ENCODE assay signal across 13 mouse cellular contexts in the genomic region with DNA sequence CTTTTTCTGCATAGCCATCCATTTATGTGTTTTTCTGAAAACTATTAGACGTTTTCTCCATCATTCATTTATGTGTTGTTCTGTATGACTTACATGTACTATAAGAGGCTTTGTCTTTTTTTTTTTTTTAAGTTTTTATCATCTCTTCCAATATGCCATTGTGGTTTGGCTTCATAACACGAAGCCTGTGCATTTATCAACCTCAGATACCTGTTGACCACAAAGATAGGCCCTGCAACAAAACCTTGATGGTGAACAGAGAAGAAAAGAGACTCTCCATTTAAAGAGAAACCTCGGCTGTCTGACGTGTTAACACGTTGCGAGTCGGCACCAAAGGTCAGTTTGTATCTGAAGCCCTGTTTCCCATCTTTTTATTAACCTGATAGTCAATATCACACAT. TPM values are rescaled to one million over a fixed set of nuclear protein-coding genes. Genes with fewer than 3 reads are reported as not detected.
DNase-seq lines count a peak whose midpoint lies in the region; ATAC-seq and TF ChIP-seq lines count a peak whose summit lies in the region.
"Had no signal": no experiment of that assay in that cellular context is flagged by ENCODE, and none has a peak within 500 bp of the region (broad histone marks: within the 10 kb centered on the region; RNA-seq: fewer than 3 reads in every experiment).

No protein-coding gene starts in this region.

- H3K4me1 ChIP-seq in heart, embryonic 14.5 days (ENCODE audit: control insufficient read depth in 2 of 2, insufficient read depth in 2 of 2, low read length in 2 of 2) = peaks cover 7 to 24% of the 10 kb centered on the region in 2 experiments
- peaks cover 31% of the 10 kb centered on the region for H3K4me1 ChIP-seq in heart, embryonic 12.5 days (replicated peaks)
- H3K4me1 ChIP-seq in lung, embryonic 14.5 days (ENCODE audit: insufficient read depth) = peaks cover 12% of the 10 kb centered on the region
- H3K4me1 ChIP-seq in lung, postnatal 0 days (ENCODE audit: insufficient read depth, low read depth, low read length) = no peaks in the 10 kb centered on the region
- H3K4me1 ChIP-seq in midbrain, embryonic 15.5 days = peaks cover 29% of the 10 kb centered on the region

- TF ChIP-seq EP300 in lung, postnatal 0 days (IDR thresholded peaks at IDR 0.05) = no peak

- no peak for DNase-seq in lung, embryonic 14.5 days
- DNase-seq in lung, postnatal 0 days (ENCODE audit: low spot score) = no peak
- DNase-seq in MEL-GATA-1-ER (ENCODE audit: extremely low read depth, low read depth) = peak; percentile 91
- no peak for DNase-seq in embryo, embryonic 11 days
- DNase-seq in left cerebral cortex, postnatal 14 days (ENCODE audit: low spot score in 2 of 2) = no peak
- DNase-seq: cerebellum, adult 18-20 months; kidney, adult 9 months; lung, adult 2 months; thymus, postnatal 25 days had no signal

- peak overlapping the region; percentile 15; the same call in 1 of the 2 replicates for H3K4me2 ChIP-seq in heart, embryonic 14.5 days (ENCODE audit: low read length)
- H3K4me2 ChIP-seq in heart, embryonic 12.5 days = no peak overlapping the region
- H3K4me2 ChIP-seq in lung, embryonic 14.5 days = peak overlapping the region; percentile 49
- no peak overlapping the region for H3K4me2 ChIP-seq in lung, postnatal 0 days (replicated peaks; ENCODE audit: low read depth, low read length)
- H3K4me2 ChIP-seq in midbrain, embryonic 15.5 days = peak overlapping the region; percentile 21; the same call in 1 of the 2 replicates

- 72% methylated on average over 7 of the region's 7 CpGs for WGBS in heart, embryonic 14.5 days
- WGBS in heart, embryonic 12.5 days = 61% methylated on average over 7 of the region's 7 CpGs
- 74% methylated on average over 7 of the region's 7 CpGs for WGBS in lung, embryonic 14.5 days
- WGBS in lung, postnatal 0 days = 70% methylated on average over 7 of the region's 7 CpGs
- 82% methylated on average over 7 of the region's 7 CpGs for WGBS in midbrain, embryonic 15.5 days

- H3K27me3 ChIP-seq in heart, embryonic 14.5 days (ENCODE audit: control insufficient read depth, insufficient read depth, low read length) = no peaks in the 10 kb centered on the region
- no peaks in the 10 kb centered on the region for H3K27me3 ChIP-seq in heart, embryonic 12.5 days (replicated peaks)
- H3K27me3 ChIP-seq in lung, embryonic 14.5 days (ENCODE audit: insufficient read depth, low read length) = no peaks in the 10 kb centered on the region
- no peaks in the 10 kb centered on the region for H3K27me3 ChIP-seq in lung, postnatal 0 days (replicated peaks; ENCODE audit: insufficient read depth, low read length)
- no peaks in the 10 kb centered on the region for H3K27me3 ChIP-seq in midbrain, embryonic 15.5 days (replicated peaks)

- no peak overlapping the region for H3K27ac ChIP-seq in heart, embryonic 14.5 days (replicated peaks in 1 of 2; ENCODE audit: control insufficient read depth in 1 of 2, insufficient read depth in 1 of 2, low read depth in 2 of 2, low read length in 2 of 2)
- H3K27ac ChIP-seq in heart, embryonic 12.5 days (ENCODE audit: poor library complexity, severe bottlenecking) = no peak overlapping the region
- H3K27ac ChIP-seq in lung, embryonic 14.5 days (ENCODE audit: low read depth) = no peak overlapping the region
- no peak overlapping the region for H3K27ac ChIP-seq in lung, postnatal 0 days (ENCODE audit: low read length)
- H3K27ac ChIP-seq in midbrain, embryonic 15.5 days = no peak overlapping the region
- H3K27ac ChIP-seq: heart, embryonic 10.5 days had no signal

- intact Hi-C loops in left cerebral cortex, postnatal 14 days (cut with DNase I) = loop anchor here (5.0 to 10.0 kb wide), 2 partner anchors 83 to 635 kb away; no protein-coding TSS in a partner anchor

- H3K4me3 ChIP-seq in heart, embryonic 14.5 days (ENCODE audit: control insufficient read depth in 1 of 2, insufficient read depth in 1 of 2, low read depth in 1 of 2, low read length in 2 of 2) = no peak overlapping the region
- H3K4me3 ChIP-seq in heart, embryonic 12.5 days = no peak overlapping the region
- H3K4me3 ChIP-seq in lung, embryonic 14.5 days (ENCODE audit: low read depth, low read length) = peak overlapping the region; percentile 12; the same call in 1 of the 2 replicates
- H3K4me3 ChIP-seq in lung, postnatal 0 days (ENCODE audit: low read depth, low read length) = no peak overlapping the region
- 0 out of 2 replicates have a peak overlapping the region, but pooled peaks have one; percentile 15 for H3K4me3 ChIP-seq in midbrain, embryonic 15.5 days
- H3K4me3 ChIP-seq: heart, embryonic 10.5 days had no signal

- no peaks in the 10 kb centered on the region for H3K9me3 ChIP-seq in heart, embryonic 14.5 days (ENCODE audit: control insufficient read depth, low read length)
- no peaks in the 10 kb centered on the region for H3K9me3 ChIP-seq in heart, embryonic 12.5 days (replicated peaks)
- H3K9me3 ChIP-seq in lung, embryonic 14.5 days (ENCODE audit: low read depth, low read length) = no peaks in the 10 kb centered on the region
- H3K9me3 ChIP-seq in lung, postnatal 0 days (ENCODE audit: low read length) = no peaks in the 10 kb centered on the region
- no peaks in the 10 kb centered on the region for H3K9me3 ChIP-seq in midbrain, embryonic 15.5 days
- H3K9me3 ChIP-seq: heart, embryonic 10.5 days had no signal

- TF ChIP-seq CTCF in lung, embryonic 14.5 days (IDR thresholded peaks at IDR 0.05; ENCODE audit: low read depth) = no peak
- TF ChIP-seq CTCF in lung, postnatal 0 days (IDR thresholded peaks at IDR 0.05) = no peak

- no peak overlapping the region for H3K9ac ChIP-seq in heart, embryonic 14.5 days (ENCODE audit: low read length)
- H3K9ac ChIP-seq in heart, embryonic 12.5 days = no peak overlapping the region
- no peak overlapping the region for H3K9ac ChIP-seq in lung, embryonic 14.5 days
- H3K9ac ChIP-seq in lung, postnatal 0 days (replicated peaks; ENCODE audit: low read depth) = no peak overlapping the region
- no peak overlapping the region for H3K9ac ChIP-seq in midbrain, embryonic 15.5 days

- no peak for ATAC-seq in heart, embryonic 14.5 days (ENCODE audit: insufficient number of reproducible peaks, insufficient read depth, low FRiP score, low read depth)
- no peak for ATAC-seq in heart, embryonic 12.5 days (ENCODE audit: insufficient number of reproducible peaks, low FRiP score)
- no peak for ATAC-seq in lung, embryonic 14.5 days (ENCODE audit: insufficient read depth)
- no peak for ATAC-seq in lung, postnatal 0 days
- no peak for ATAC-seq in midbrain, embryonic 15.5 days (replicated peaks)

- no peaks in the 10 kb centered on the region for H3K36me3 ChIP-seq in heart, embryonic 14.5 days (ENCODE audit: control insufficient read depth, insufficient read depth, low read length)
- H3K36me3 ChIP-seq in heart, embryonic 12.5 days = no peaks in the 10 kb centered on the region
- H3K36me3 ChIP-seq in lung, embryonic 14.5 days (ENCODE audit: insufficient read depth) = no peaks in the 10 kb centered on the region
- no peaks in the 10 kb centered on the region for H3K36me3 ChIP-seq in lung, postnatal 0 days (ENCODE audit: insufficient read depth, low read length)
- H3K36me3 ChIP-seq in midbrain, embryonic 15.5 days (replicated peaks) = no peaks in the 10 kb centered on the region
- H3K36me3 ChIP-seq: heart, embryonic 10.5 days had no signal

RNA-seq across cellular contexts. Expression of a gene that starts 3.9 kb away (rescaled TPM):
- polyA plus RNA-seq in heart, embryonic 14.5 days (2014; fragmentation: Nextera tagmentation; extraction: Ambion mirVana) = 5.3 and 6.2 TPM in 2 replicates
- 8.8 and 9.9 TPM in 2 replicates for polyA plus RNA-seq in heart, embryonic 12.5 days (2016; fragmentation: Nextera tagmentation; extraction: Ambion mirVana)
- 16.2 and 16.5 TPM in 2 replicates for polyA plus RNA-seq in lung, embryonic 14.5 days (2014; fragmentation: Nextera tagmentation; extraction: Ambion mirVana)
- polyA plus RNA-seq in lung, postnatal 0 days (2015; fragmentation: Nextera tagmentation; extraction: Ambion mirVana) = 5.7 and 7.1 TPM in 2 replicates
- polyA plus RNA-seq in midbrain, embryonic 15.5 days (2015; fragmentation: Nextera tagmentation; extraction: Ambion mirVana) = 15.6 and 15.7 TPM in 2 replicates
- total RNA-seq in left cerebral cortex, postnatal 14 days (2021) = 10 to 100 TPM; 12.3 to 12.4 TPM

RNA-seq across cellular contexts. Expression of a gene that starts 49.3 kb away (rescaled TPM):
- 9.8 and 11.2 TPM in 2 replicates for polyA plus RNA-seq in heart, embryonic 14.5 days (2014; fragmentation: Nextera tagmentation; extraction: Ambion mirVana)
- polyA plus RNA-seq in heart, embryonic 12.5 days (2016; fragmentation: Nextera tagmentation; extraction: Ambion mirVana) = 9.0 and 9.5 TPM in 2 replicates
- 15.9 and 16.5 TPM in 2 replicates for polyA plus RNA-seq in lung, embryonic 14.5 days (2014; fragmentation: Nextera tagmentation; extraction: Ambion mirVana)
- 25.6 and 31.8 TPM in 2 replicates for polyA plus RNA-seq in lung, postnatal 0 days (2015; fragmentation: Nextera tagmentation; extraction: Ambion mirVana)
- 14.9 and 17.0 TPM in 2 replicates for polyA plus RNA-seq in midbrain, embryonic 15.5 days (2015; fragmentation: Nextera tagmentation; extraction: Ambion mirVana)
- 10 to 100 TPM; 24.0 to 24.8 TPM for total RNA-seq in left cerebral cortex, postnatal 14 days (2021)

Comparison
In these comparisons a context has a peak if more than half of its experiments do, and no peak if none do; other contexts are left out.
1. H3K4me2 ChIP-seq: peak in heart, embryonic 14.5 days (single experiment), lung, embryonic 14.5 days (single experiment) and midbrain, embryonic 15.5 days (single experiment); none in heart, embryonic 12.5 days (single experiment) and lung, postnatal 0 days (single experiment).
2. H3K4me3 ChIP-seq: peak in lung, embryonic 14.5 days (single experiment) and midbrain, embryonic 15.5 days (single experiment); none in heart, embryonic 14.5 days (0 of 2), heart, embryonic 12.5 days (single experiment) and lung, postnatal 0 days (single experiment).